Mouse (Mus musculus): ENCODE data around the gene Tmem247. TPM values are rescaled to one million over a fixed set of nuclear protein-coding genes. Genes with fewer than 3 reads are reported as not detected.

Gene Tmem247
- polyA plus RNA-seq, 1 experiment, result not detected

- Histone ChIP-seq H3K27ac (ENCODE audit: insufficient read depth, low read depth, low read length) (no peak overlapping the region), H3K36me3 (ENCODE audit: control insufficient read depth, insufficient read depth, low read length) (no peaks in the 10 kb centered on the region), H3K4me1 (ENCODE audit: control insufficient read depth, insufficient read depth, insufficient read length, low read length) (no peaks in the 10 kb centered on the region), H3K4me3 (ENCODE audit: low read depth, low read length) (no peak overlapping the region), H3K27me3 (ENCODE audit: control insufficient read depth, insufficient read depth, low read length) (no peaks in the 10 kb centered on the region)
- TF ChIP-seq CTCF (IDR thresholded peaks at IDR 0.05; ENCODE audit: extremely low read depth, insufficient read length, insufficient replicate concordance, low read depth, low read length) (no peak), POLR2A (IDR thresholded peaks at IDR 0.05; ENCODE audit: low read depth, low read length) (no peak)
- WGBS, result 84% methylated on average over 7 of the region's 7 CpGs
Observed at GRCm38 (mm10) chr17:86913003-86913607, 4.0 kb upstream of the Tmem247 start.

- TF ChIP-seq POLR2A (IDR thresholded peaks at IDR 0.05; ENCODE audit: low read depth, low read length) (no peak), CTCF (IDR thresholded peaks at IDR 0.05; ENCODE audit: extremely low read depth, insufficient read length, insufficient replicate concordance, low read depth, low read length) (no peak)
- 79% methylated on average over 4 of the region's 4 CpGs for WGBS
- Histone ChIP-seq H3K27me3 (ENCODE audit: control insufficient read depth, insufficient read depth, low read length) (no peaks in the 10 kb centered on the region), H3K36me3 (ENCODE audit: control insufficient read depth, insufficient read depth, low read length) (no peaks in the 10 kb centered on the region), H3K4me1 (ENCODE audit: control insufficient read depth, insufficient read depth, insufficient read length, low read length) (peaks cover 1% of the 10 kb centered on the region; the same call in 1 of the 2 replicates), H3K27ac (ENCODE audit: insufficient read depth, low read depth, low read length) (no peak overlapping the region), H3K4me3 (ENCODE audit: low read depth, low read length) (no peak overlapping the region)
Observed at GRCm38 (mm10) chr17:86915540-86915939, 1.6 kb upstream of the Tmem247 start.

- peaks cover 1% of the 10 kb centered on the region; the same call in 1 of the 2 replicates for H3K4me1 ChIP-seq (ENCODE audit: control insufficient read depth, insufficient read depth, insufficient read length, low read length)
- 47% methylated on average over 6 of the region's 6 CpGs for WGBS
- no peak overlapping the region for H3K4me3 ChIP-seq (ENCODE audit: low read depth, low read length)
- no peak overlapping the region for H3K27ac ChIP-seq (ENCODE audit: insufficient read depth, low read depth, low read length)
- H3K36me3 ChIP-seq (ENCODE audit: control insufficient read depth, insufficient read depth, low read length), result no peaks in the 10 kb centered on the region
- TF ChIP-seq POLR2A (IDR thresholded peaks at IDR 0.05; ENCODE audit: low read depth, low read length), result no peak
- peak; percentile 61; the same call in 1 of the 2 replicates for TF ChIP-seq CTCF (IDR thresholded peaks at IDR 0.05; ENCODE audit: extremely low read depth, insufficient read length, insufficient replicate concordance, low read depth, low read length)
- H3K27me3 ChIP-seq (ENCODE audit: control insufficient read depth, insufficient read depth, low read length), result no peaks in the 10 kb centered on the region
Observed at GRCm38 (mm10) chr17:86918786-86919185, 1.6 kb downstream of the Tmem247 start.

GRCm38 (mm10) chr17:86919729-86920128 lies 2.6 kb downstream of the Tmem247 start:
- Histone ChIP-seq H3K36me3 (ENCODE audit: control insufficient read depth, insufficient read depth, low read length) (no peaks in the 10 kb centered on the region), H3K4me3 (ENCODE audit: low read depth, low read length) (no peak overlapping the region), H3K27ac (ENCODE audit: insufficient read depth, low read depth, low read length) (no peak overlapping the region), H3K4me1 (ENCODE audit: control insufficient read depth, insufficient read depth, insufficient read length, low read length) (peaks cover 1% of the 10 kb centered on the region; the same call in 1 of the 2 replicates), H3K27me3 (ENCODE audit: control insufficient read depth, insufficient read depth, low read length) (no peaks in the 10 kb centered on the region)
- WGBS, result 34% methylated on average over 11 of the region's 11 CpGs
- no peak for TF ChIP-seq CTCF (IDR thresholded peaks at IDR 0.05; ENCODE audit: extremely low read depth, insufficient read length, insufficient replicate concordance, low read depth, low read length)
- no peak for TF ChIP-seq POLR2A (IDR thresholded peaks at IDR 0.05; ENCODE audit: low read depth, low read length)

GRCm38 (mm10) chr17:86924679-86925078 lies 7.5 kb downstream of the Tmem247 start:
- Histone ChIP-seq H3K4me3 (ENCODE audit: low read depth, low read length) (no peak overlapping the region), H3K36me3 (ENCODE audit: control insufficient read depth, insufficient read depth, low read length) (no peaks in the 10 kb centered on the region), H3K27me3 (ENCODE audit: control insufficient read depth, insufficient read depth, low read length) (no peaks in the 10 kb centered on the region), H3K27ac (ENCODE audit: insufficient read depth, low read depth, low read length) (no peak overlapping the region), H3K4me1 (ENCODE audit: control insufficient read depth, insufficient read depth, insufficient read length, low read length) (no peaks in the 10 kb centered on the region)
- 77% methylated on average over 3 of the region's 3 CpGs for WGBS
- TF ChIP-seq CTCF (IDR thresholded peaks at IDR 0.05; ENCODE audit: extremely low read depth, insufficient read length, insufficient replicate concordance, low read depth, low read length) (no peak), POLR2A (IDR thresholded peaks at IDR 0.05; ENCODE audit: low read depth, low read length) (no peak)

GRCm38 (mm10) chr17:86926836-86927235 lies 9.7 kb downstream of the Tmem247 start:
- Histone ChIP-seq H3K27ac (ENCODE audit: insufficient read depth, low read depth, low read length) (no peak overlapping the region), H3K4me3 (ENCODE audit: low read depth, low read length) (no peak overlapping the region), H3K36me3 (ENCODE audit: control insufficient read depth, insufficient read depth, low read length) (no peaks in the 10 kb centered on the region), H3K4me1 (ENCODE audit: control insufficient read depth, insufficient read depth, insufficient read length, low read length) (peaks cover 5% of the 10 kb centered on the region), H3K27me3 (ENCODE audit: control insufficient read depth, insufficient read depth, low read length) (no peaks in the 10 kb centered on the region)
- TF ChIP-seq POLR2A (IDR thresholded peaks at IDR 0.05; ENCODE audit: low read depth, low read length), result no peak
- TF ChIP-seq CTCF (IDR thresholded peaks at IDR 0.05; ENCODE audit: extremely low read depth, insufficient read length, insufficient replicate concordance, low read depth, low read length), result no peak
- 84% methylated on average over 3 of the region's 3 CpGs for WGBS

- 43% methylated on average over 6 of the region's 6 CpGs for WGBS
- no peaks in the 10 kb centered on the region for H3K36me3 ChIP-seq (ENCODE audit: control insufficient read depth, insufficient read depth, low read length)
- H3K27ac ChIP-seq (ENCODE audit: insufficient read depth, low read depth, low read length), result no peak overlapping the region
- no peak overlapping the region for H3K4me3 ChIP-seq (ENCODE audit: low read depth, low read length)
- no peak for TF ChIP-seq CTCF (IDR thresholded peaks at IDR 0.05; ENCODE audit: extremely low read depth, insufficient read length, insufficient replicate concordance, low read depth, low read length)
- no peak for TF ChIP-seq POLR2A (IDR thresholded peaks at IDR 0.05; ENCODE audit: low read depth, low read length)
- no peaks in the 10 kb centered on the region for H3K27me3 ChIP-seq (ENCODE audit: control insufficient read depth, insufficient read depth, low read length)
- peaks cover 5% of the 10 kb centered on the region for H3K4me1 ChIP-seq (ENCODE audit: control insufficient read depth, insufficient read depth, insufficient read length, low read length)
Observed at GRCm38 (mm10) chr17:86929355-86929754, 12.2 kb downstream of the Tmem247 start.

Data from small intestine, adult 2 months (tissue).